Mouse (Mus musculus) midbrain, embryonic 15.5 days (tissue): ENCODE measurements at regions not wholly inside any gene's neighbourhood (a gene's known extent, or its start where the extent isn't known, plus 50 kb on each side); places are given as distances from the start of the nearest gene placed in this dataset.

Experiments
- ATAC-seq: fragments of 200-750 bp; cut with Nextera tagmentation; replicated peaks from 2 replicates; pipeline ENCODE4 v1.8.0; 2017; ENCODE audit warnings: moderate TSS enrichment
- H3K27ac ChIP-seq: fragments of 300-500 bp; sonication (generic); 2 replicates; pipeline ENCODE4 v1.5.1; 2015; ENCODE audit warnings: mild to moderate bottlenecking, inconsistent platforms
- H3K27me3 ChIP-seq: fragments of 300-500 bp; sonication (generic); replicated peaks from 2 replicates; pipeline ENCODE4 v1.6.1; 2015; ENCODE audit warnings: inconsistent platforms
- H3K36me3 ChIP-seq: fragments of 300-500 bp; sonication (generic); replicated peaks from 2 replicates; pipeline ENCODE4 v1.6.1; 2015; ENCODE audit warnings: inconsistent platforms
- H3K4me1 ChIP-seq: fragments of 300-500 bp; sonication (generic); 2 replicates; pipeline ENCODE4 v1.6.1; 2015; ENCODE audit warnings: inconsistent platforms
- H3K4me2 ChIP-seq: fragments of 300-500 bp; sonication (generic); 2 replicates; pipeline ENCODE4 v1.6.1; 2015; ENCODE audit warnings: inconsistent platforms, mild to moderate bottlenecking, moderate library complexity
- H3K4me3 ChIP-seq: fragments of 300-500 bp; sonication (generic); 2 replicates; pipeline ENCODE4 v1.5.1; 2015; ENCODE audit warnings: mild to moderate bottlenecking, inconsistent platforms
- H3K9ac ChIP-seq: fragments of 300-500 bp; sonication (generic); 2 replicates; pipeline ENCODE4 v1.6.1; 2015; ENCODE audit warnings: mild to moderate bottlenecking, inconsistent platforms
- H3K9me3 ChIP-seq: fragments of 300-500 bp; sonication (generic); 2 replicates; pipeline ENCODE4 v1.6.1; 2016; ENCODE audit warnings: inconsistent platforms
- WGBS: fragments of 180-500 bp; shearing (Covaris S2); methylation state at CpG from one replicate; pipeline ENCODE4 v1.1.7; 2015; ENCODE audit warnings: mixed read lengths; 5-methylcytosine and 5-hydroxymethylcytosine counted together

- WGBS: 87% methylated on average over 4 of the region's 4 CpGs
- H3K9ac ChIP-seq: no peak overlapping the region
- H3K4me2 ChIP-seq: no peak overlapping the region
- no peak for ATAC-seq
- H3K4me3 ChIP-seq: no peak overlapping the region
- no peaks in the 10 kb centered on the region for H3K4me1 ChIP-seq
- no peak overlapping the region for H3K27ac ChIP-seq
- no peaks in the 10 kb centered on the region for H3K9me3 ChIP-seq
- no peaks in the 10 kb centered on the region for H3K36me3 ChIP-seq
- H3K27me3 ChIP-seq: no peaks in the 10 kb centered on the region
Measured at GRCm38 (mm10) chr19:54685147-54685546, 441.9 kb downstream of the Gpam start.
